ENCODE assay signal across 21 mouse cellular contexts in genomic region chr11:117396929-117397328, GRCm38 (mm10).
"Had no signal": no experiment of that assay in that cellular context is flagged by ENCODE, and none has a peak within 500 bp of the region (broad histone marks: within the 10 kb centered on the region; RNA-seq: fewer than 3 reads in every experiment).

No protein-coding gene starts in this region.

- H3K9ac ChIP-seq: limb, embryonic 13.5 days; liver, embryonic 12.5 days; liver, embryonic 15.5 days; lung, embryonic 15.5 days; neural tube, embryonic 13.5 days; stomach, embryonic 15.5 days had no signal

- H3K4me3 ChIP-seq: layer of hippocampus, adult 2 months; limb, embryonic 10.5 days; limb, embryonic 13.5 days; liver, embryonic 12.5 days; liver, embryonic 15.5 days; lung, embryonic 15.5 days; myocyte; neural tube, embryonic 13.5 days; stomach, embryonic 15.5 days had no signal

- H3K4me2 ChIP-seq: limb, embryonic 13.5 days; liver, embryonic 12.5 days; liver, embryonic 15.5 days; lung, embryonic 15.5 days; midbrain, embryonic 11.5 days; neural tube, embryonic 13.5 days; stomach, embryonic 15.5 days had no signal

- H3K36me3 ChIP-seq: limb, embryonic 10.5 days; limb, embryonic 13.5 days; liver, embryonic 12.5 days; liver, embryonic 15.5 days; lung, embryonic 15.5 days; neural tube, embryonic 13.5 days; stomach, embryonic 15.5 days had no signal

- DNase-seq: kidney, adult 11 months; layer of hippocampus, adult 9-11 months; liver; lung, adult 18-20 months; lung, postnatal 10 days; lung, postnatal 36 days; retina, postnatal 1 day; right cerebral cortex, postnatal 25 days; spleen, adult 18-20 months; thymus, postnatal 25 days had no signal

- H3K4me1 ChIP-seq: liver, embryonic 12.5 days had no signal

- H3K27ac ChIP-seq: layer of hippocampus, adult 2 months; limb, embryonic 10.5 days; limb, embryonic 13.5 days; liver, embryonic 12.5 days; liver, embryonic 15.5 days; lung, embryonic 15.5 days; neural tube, embryonic 13.5 days; stomach, embryonic 15.5 days had no signal

- ATAC-seq: liver, embryonic 12.5 days; midbrain, embryonic 16.5 days had no signal

- H3K9me3 ChIP-seq: limb, embryonic 10.5 days; limb, embryonic 13.5 days; liver, embryonic 12.5 days; liver, embryonic 15.5 days; neural tube, embryonic 13.5 days; stomach, embryonic 15.5 days had no signal
